ENCODE assay signal across 10 mouse cellular contexts in the genomic region with DNA sequence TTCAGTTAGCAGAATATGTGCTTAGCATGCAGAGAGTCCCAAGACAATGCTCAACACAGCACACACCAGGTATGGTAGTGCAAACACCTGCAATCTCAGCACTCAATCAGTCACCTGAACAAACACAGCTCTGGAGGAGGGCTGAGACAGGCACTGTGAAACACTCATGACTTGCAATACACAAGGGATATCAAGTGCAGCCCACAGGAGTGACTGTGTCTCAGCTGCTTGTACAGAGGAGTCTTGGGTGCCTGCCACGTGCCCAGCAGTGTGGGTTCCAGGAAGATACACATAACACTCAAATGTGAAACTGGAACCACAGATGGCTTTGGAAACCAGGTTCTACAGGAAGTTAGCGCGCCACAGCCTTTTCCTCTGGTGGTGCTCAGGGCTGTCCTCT. TPM values are rescaled to one million over a fixed set of nuclear protein-coding genes. Genes with fewer than 3 reads are reported as not detected.
A peak's percentile ranks its signal among the peaks of the same experiment; 100 is the strongest.
DNase-seq lines count a peak whose midpoint lies in the region; ATAC-seq lines count a peak whose summit lies in the region.
"Had no signal": no experiment of that assay in that cellular context is flagged by ENCODE, and none has a peak within 500 bp of the region (broad histone marks: within the 10 kb centered on the region; RNA-seq: fewer than 3 reads in every experiment).

No protein-coding gene starts in this region.

- ATAC-seq in inflammation-experienced regulatory T-cells, adult 6 months: peak; percentile 87
- peak; percentile 47 for ATAC-seq in megakaryocyte, adult 5-6 weeks (ENCODE audit: poor library complexity, severe bottlenecking)

- DNase-seq in left cerebral cortex, adult 11 months (ENCODE audit: low spot score): peak; percentile 45
- DNase-seq in left cerebral cortex, postnatal 4 days: no peak
- peak; percentile 42 for DNase-seq in thymus, postnatal 14 days
- DNase-seq in cerebellum, adult 18-20 months: no peak
- no peak for DNase-seq in adrenal gland, adult 2 months
- no peak for DNase-seq in urinary bladder, postnatal 10 days (ENCODE audit: low spot score)
- DNase-seq: heart, postnatal 14 days; spleen, adult 18-20 months had no signal

- intact Hi-C loops in left cerebral cortex, postnatal 4 days (cut with DNase I): no loop called here

RNA-seq across cellular contexts. Expression of a gene that starts 44.8 kb away (rescaled TPM):
- 10 to 100 TPM; 44.4 to 46.7 TPM for total RNA-seq in left cerebral cortex, postnatal 4 days (2021)
- 10 to 100 TPM in 2 of 3 experiments, 1 to 10 TPM in 1; 9.4 to 17.1 (median 15.0) TPM for polyA plus RNA-seq in inflammation-experienced regulatory T-cells, adult 6 months (2017; shearing (Covaris generic))
- 30.1 and 31.8 TPM in 2 replicates for total RNA-seq in megakaryocyte, adult 5-6 weeks (2015)
- 34.5 and 44.2 TPM in 2 replicates for total RNA-seq in megakaryocyte, adult 5-6 weeks (2017)
- total RNA-seq in adrenal gland, adult 2 months (2021): 10 to 100 TPM; 46.3 to 64.1 TPM
- 16.9 and 22.6 TPM in 2 replicates for polyA plus RNA-seq in adrenal gland, adult 2 months (2012; rRNA removed)

Comparison
In these comparisons a context has a peak if more than half of its experiments do, and no peak if none do; other contexts are left out.
1. DNase-seq: peak in left cerebral cortex, adult 11 months (single experiment) and thymus, postnatal 14 days (single experiment); none in left cerebral cortex, postnatal 4 days (single experiment), cerebellum, adult 18-20 months (0 of 2), adrenal gland, adult 2 months (single experiment) and urinary bladder, postnatal 10 days (single experiment).